Mouse (Mus musculus): ENCODE data around the gene Tubb2b.

Gene Tubb2b

DNA sequence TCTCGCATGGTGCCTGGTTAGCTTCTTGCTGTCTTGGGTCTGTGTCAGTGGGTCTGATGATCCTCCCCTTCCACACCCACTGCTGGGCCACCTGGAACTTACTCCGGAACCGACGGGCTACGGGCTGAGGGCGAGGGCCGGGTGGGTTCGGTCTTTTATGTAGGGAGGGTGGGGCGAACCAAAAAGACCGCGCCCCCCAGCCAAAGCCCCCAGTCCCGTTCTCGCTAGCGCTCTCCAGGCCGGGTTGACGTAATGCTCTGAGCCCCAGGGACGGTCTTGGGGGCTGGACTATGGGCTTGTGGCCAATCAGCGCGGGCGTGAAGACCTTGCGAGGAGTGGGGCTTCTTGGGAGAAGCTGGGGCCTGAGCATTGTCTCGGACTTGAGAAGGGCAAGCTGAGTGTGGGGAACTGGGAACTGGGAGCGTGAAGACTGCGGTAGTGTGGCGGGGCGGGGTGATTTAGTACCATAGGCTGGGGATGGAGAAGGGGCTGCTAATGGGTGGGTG is at the start of gene Tubb2b:
Tubb2b (minus strand) TSS at position 241 of the 506 bp plus-strand sequence.
- Histone ChIP-seq H3K36me3 (ENCODE audit: insufficient read depth, low read length) (peaks cover 34% of the 10 kb centered on the region), H3K27me3 (ENCODE audit: insufficient read depth, low read length) (no peaks in the 10 kb centered on the region), H3K4me3 (replicated peaks; ENCODE audit: low read length) (peak within 1 kb of the TSS; percentile 87), H3K9me3 (ENCODE audit: low read length) (no peaks in the 10 kb centered on the region), H3K4me1 (replicated peaks; ENCODE audit: low read depth, low read length) (peaks cover 74% of the 10 kb centered on the region)
- no peak for TF ChIP-seq NANOG (IDR thresholded peaks at IDR 0.05; ENCODE audit: borderline replicate concordance, low read length)
- TF ChIP-seq CTCF (conservative IDR thresholded peaks at IDR 0.05; ENCODE audit: low read length), result no peak
- TF ChIP-seq POU5F1 (IDR thresholded peaks at IDR 0.05; ENCODE audit: borderline replicate concordance, low read length), result no peak

DNA sequence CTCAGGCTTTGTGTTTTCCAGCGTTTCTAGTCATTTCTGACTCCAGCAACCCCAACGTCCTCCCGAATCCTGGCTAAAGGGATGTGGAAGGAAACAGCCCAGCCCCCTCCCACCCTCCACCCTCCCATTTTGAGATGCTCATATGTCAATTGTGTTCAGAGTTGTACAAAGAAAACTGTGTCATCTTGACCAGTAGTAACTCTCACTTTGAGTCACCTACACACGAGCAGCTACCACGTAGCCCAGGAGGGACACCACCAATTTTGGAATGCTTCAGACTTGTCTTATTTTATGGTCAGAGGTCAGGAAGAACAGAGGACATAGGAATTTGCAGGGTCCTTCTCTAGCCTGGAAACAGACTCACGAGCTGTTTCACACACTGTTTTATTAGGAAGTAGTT is 43.8 kb upstream of the Tubb2b start:
- TF ChIP-seq POU5F1 (IDR thresholded peaks at IDR 0.05; ENCODE audit: borderline replicate concordance, low read length), result no peak
- TF ChIP-seq NANOG (IDR thresholded peaks at IDR 0.05; ENCODE audit: borderline replicate concordance, low read length), result no peak
- no peak for TF ChIP-seq CTCF (conservative IDR thresholded peaks at IDR 0.05; ENCODE audit: low read length)
- Histone ChIP-seq H3K4me1 (replicated peaks; ENCODE audit: low read depth, low read length) (no peaks in the 10 kb centered on the region), H3K27me3 (ENCODE audit: insufficient read depth, low read length) (no peaks in the 10 kb centered on the region), H3K9me3 (ENCODE audit: low read length) (peaks cover 52% of the 10 kb centered on the region), H3K36me3 (ENCODE audit: insufficient read depth, low read length) (peaks cover 39% of the 10 kb centered on the region), H3K4me3 (replicated peaks; ENCODE audit: low read length) (no peak overlapping the region)

DNA sequence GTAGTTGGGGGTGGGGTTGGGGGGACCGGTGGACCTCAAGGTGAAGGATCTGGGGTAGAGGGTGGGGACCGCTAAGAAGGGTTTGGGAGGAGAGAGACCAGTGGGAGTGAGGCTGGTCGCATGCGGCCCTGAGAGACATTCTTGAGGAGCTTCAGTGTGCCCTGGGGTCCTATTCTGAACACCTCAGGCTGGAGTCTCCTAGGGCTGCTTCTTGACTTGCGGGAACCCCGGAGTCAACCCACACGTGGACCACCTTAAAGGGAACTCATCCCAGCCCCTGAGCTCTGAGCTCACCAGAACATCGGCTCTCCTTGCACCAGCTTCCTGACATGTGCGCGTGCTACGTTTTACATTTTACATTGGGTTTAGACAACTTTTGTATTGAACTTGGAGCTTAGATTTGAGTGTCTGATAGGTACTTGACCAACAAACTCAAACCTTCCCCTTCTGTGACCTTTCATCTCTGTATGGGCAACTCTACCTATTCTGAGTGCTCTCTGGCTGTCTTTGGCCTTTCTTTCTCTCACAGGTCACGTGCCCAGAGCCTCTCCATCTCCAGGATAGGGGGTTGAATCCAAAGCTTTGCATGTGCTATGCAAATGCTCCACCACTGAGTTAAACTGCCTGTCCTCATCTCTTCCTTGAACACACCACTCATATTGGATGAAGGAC is 33.2 kb upstream of the Tubb2b start:
- Histone ChIP-seq H3K27me3 (ENCODE audit: insufficient read depth, low read length) (no peaks in the 10 kb centered on the region), H3K36me3 (ENCODE audit: insufficient read depth, low read length) (peaks cover 29% of the 10 kb centered on the region), H3K4me1 (replicated peaks; ENCODE audit: low read depth, low read length) (peaks cover 8% of the 10 kb centered on the region), H3K4me3 (replicated peaks; ENCODE audit: low read length) (peak overlapping the region; percentile 82), H3K9me3 (ENCODE audit: low read length) (peaks cover 57% of the 10 kb centered on the region)
- TF ChIP-seq NANOG (IDR thresholded peaks at IDR 0.05; ENCODE audit: borderline replicate concordance, low read length) (no peak), POU5F1 (IDR thresholded peaks at IDR 0.05; ENCODE audit: borderline replicate concordance, low read length) (no peak), CTCF (conservative IDR thresholded peaks at IDR 0.05; ENCODE audit: low read length) (no peak)

GRCm38 (mm10) chr13:34162491-34163303 is 32.4 kb upstream of the Tubb2b start, which contains the start of gene Psmg4:
Psmg4 (plus strand) TSS chr13:34162964.
- peaks cover 29% of the 10 kb centered on the region for H3K36me3 ChIP-seq (ENCODE audit: insufficient read depth, low read length)
- H3K27me3 ChIP-seq (ENCODE audit: insufficient read depth, low read length), result no peaks in the 10 kb centered on the region
- H3K4me3 ChIP-seq (replicated peaks; ENCODE audit: low read length), result peak within 1 kb of the TSS; percentile 82
- H3K9me3 ChIP-seq (ENCODE audit: low read length), result peaks cover 63% of the 10 kb centered on the region
- H3K4me1 ChIP-seq (replicated peaks; ENCODE audit: low read depth, low read length), result peaks cover 11% of the 10 kb centered on the region
- no peak for TF ChIP-seq NANOG (IDR thresholded peaks at IDR 0.05; ENCODE audit: borderline replicate concordance, low read length)
- TF ChIP-seq CTCF (conservative IDR thresholded peaks at IDR 0.05; ENCODE audit: low read length), result no peak
- TF ChIP-seq POU5F1 (IDR thresholded peaks at IDR 0.05; ENCODE audit: borderline replicate concordance, low read length), result no peak

DNA sequence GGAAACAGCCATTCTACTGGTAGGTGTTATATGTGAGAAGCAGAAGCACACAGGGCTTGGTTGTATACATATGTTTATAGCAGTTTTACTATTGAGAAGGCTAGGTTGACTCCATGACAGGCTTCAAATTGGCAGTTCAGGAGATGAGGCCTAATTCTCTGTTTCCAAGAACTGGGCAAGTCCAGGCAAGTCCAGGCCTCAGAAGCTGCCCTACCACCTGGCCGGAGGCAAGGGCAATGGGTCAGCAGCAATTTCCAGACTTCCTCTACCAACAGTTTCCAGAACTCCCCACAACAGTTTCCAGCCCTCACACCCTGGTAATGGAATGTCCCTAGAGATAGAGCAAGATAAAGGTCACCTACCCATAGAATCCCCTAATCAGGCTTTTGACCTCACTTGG is 29.7 kb upstream of the Tubb2b start:
- TF ChIP-seq NANOG (IDR thresholded peaks at IDR 0.05; ENCODE audit: borderline replicate concordance, low read length) (no peak), CTCF (conservative IDR thresholded peaks at IDR 0.05; ENCODE audit: low read length) (no peak), POU5F1 (IDR thresholded peaks at IDR 0.05; ENCODE audit: borderline replicate concordance, low read length) (no peak)

GRCm38 (mm10) chr13:34157596-34158157 is 27.4 kb upstream of the Tubb2b start:
- Histone ChIP-seq H3K27me3 (ENCODE audit: insufficient read depth, low read length) (no peaks in the 10 kb centered on the region), H3K9me3 (ENCODE audit: low read length) (peaks cover 28% of the 10 kb centered on the region), H3K36me3 (ENCODE audit: insufficient read depth, low read length) (no peaks in the 10 kb centered on the region), H3K4me3 (replicated peaks; ENCODE audit: low read length) (no peak overlapping the region), H3K4me1 (replicated peaks; ENCODE audit: low read depth, low read length) (peaks cover 57% of the 10 kb centered on the region)
- TF ChIP-seq NANOG (IDR thresholded peaks at IDR 0.05; ENCODE audit: borderline replicate concordance, low read length), result no peak
- TF ChIP-seq POU5F1 (IDR thresholded peaks at IDR 0.05; ENCODE audit: borderline replicate concordance, low read length), result no peak
- no peak for TF ChIP-seq CTCF (conservative IDR thresholded peaks at IDR 0.05; ENCODE audit: low read length)

More for the DNA sequence above, 29.7 kb upstream of the Tubb2b start:
- Histone ChIP-seq H3K4me3 (replicated peaks; ENCODE audit: low read length) (no peak overlapping the region), H3K9me3 (ENCODE audit: low read length) (peaks cover 45% of the 10 kb centered on the region), H3K36me3 (ENCODE audit: insufficient read depth, low read length) (peaks cover 13% of the 10 kb centered on the region), H3K4me1 (replicated peaks; ENCODE audit: low read depth, low read length) (peaks cover 37% of the 10 kb centered on the region), H3K27me3 (ENCODE audit: insufficient read depth, low read length) (no peaks in the 10 kb centered on the region)

DNA sequence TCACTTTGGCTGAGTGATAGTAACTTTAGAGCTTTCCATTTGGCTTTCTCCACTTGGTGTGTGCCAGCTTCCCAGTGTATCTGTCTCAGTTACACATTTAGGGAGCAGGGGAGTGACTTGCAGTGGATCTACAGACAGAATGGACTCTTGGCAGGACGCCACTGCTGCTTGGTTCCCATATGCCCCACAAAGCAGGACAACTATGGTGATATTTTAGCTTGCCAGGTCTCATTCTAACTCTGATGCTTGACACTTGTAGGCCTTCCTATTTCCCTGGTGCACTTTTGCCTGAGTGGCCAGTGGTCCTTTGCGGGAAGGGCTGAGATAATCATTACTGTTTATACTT is 26.5 kb upstream of the Tubb2b start:
- Histone ChIP-seq H3K9me3 (ENCODE audit: low read length) (peaks cover 28% of the 10 kb centered on the region), H3K36me3 (ENCODE audit: insufficient read depth, low read length) (no peaks in the 10 kb centered on the region), H3K4me3 (replicated peaks; ENCODE audit: low read length) (peak overlapping the region; percentile 67), H3K27me3 (ENCODE audit: insufficient read depth, low read length) (no peaks in the 10 kb centered on the region), H3K4me1 (replicated peaks; ENCODE audit: low read depth, low read length) (peaks cover 57% of the 10 kb centered on the region)
- TF ChIP-seq NANOG (IDR thresholded peaks at IDR 0.05; ENCODE audit: borderline replicate concordance, low read length), result no peak
- TF ChIP-seq POU5F1 (IDR thresholded peaks at IDR 0.05; ENCODE audit: borderline replicate concordance, low read length), result no peak
- TF ChIP-seq CTCF (conservative IDR thresholded peaks at IDR 0.05; ENCODE audit: low read length), result no peak
